Mouse (Mus musculus): ENCODE measurements around the gene Aipl1. TPM values are rescaled to one million over a fixed set of nuclear protein-coding genes. Genes with fewer than 3 reads are reported as not detected.

Aipl1 gene
- 0.08 and 0.11 TPM in 2 replicates for polyA plus RNA-seq (2012; rRNA removed)

GRCm38 (mm10) chr11:72037409-72037808, at the start of gene Aipl1:
Gene Aipl1 (minus strand): TSS chr11:72037509.
- H3K4me3 ChIP-seq (replicated peaks; ENCODE audit: extremely low read depth, low read depth, low read length), result no peak within 1 kb of the TSS

DNA sequence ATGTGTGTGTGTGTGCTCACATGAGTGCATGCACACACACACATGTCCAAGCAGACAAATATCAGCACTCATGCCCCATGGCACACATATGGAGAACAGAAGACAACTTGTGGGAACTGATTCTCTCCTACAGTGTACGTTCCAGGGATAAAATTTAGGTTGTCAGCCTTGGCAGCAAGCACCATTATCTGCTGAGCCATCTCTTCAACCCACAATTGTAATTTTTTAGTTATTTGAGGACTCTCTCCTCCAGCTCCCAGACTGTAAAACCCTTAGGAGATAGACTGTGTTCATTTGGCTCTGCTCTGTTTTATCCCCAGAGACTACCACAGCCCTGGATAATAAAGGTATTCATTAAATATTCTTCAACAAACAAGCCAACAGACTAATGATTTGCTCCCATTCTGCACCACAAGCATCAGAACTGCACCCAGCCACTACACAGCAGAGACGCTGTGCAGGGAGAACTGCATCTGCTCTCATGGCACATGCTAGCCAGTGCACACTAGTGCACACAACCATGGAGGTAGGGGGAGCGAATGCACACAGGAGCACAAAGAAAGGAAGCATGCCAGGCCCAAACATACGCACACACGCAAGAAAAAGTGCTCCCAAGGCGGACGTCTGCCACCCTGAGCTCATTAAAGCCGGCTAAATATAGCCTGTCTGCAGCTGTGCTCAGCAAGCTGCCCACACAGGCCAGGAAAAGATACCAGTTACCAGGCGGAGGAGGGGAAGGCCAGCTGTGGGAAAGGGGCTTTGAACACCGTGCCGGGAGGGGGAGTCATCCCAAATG, 49.1 kb upstream of the Aipl1 start:
- 33% methylated on average over 11 of the region's 11 CpGs for WGBS

More at GRCm38 (mm10) chr11:72037409-72037808, at the start of gene Aipl1:
- 63% methylated on average over 4 of the region's 4 CpGs for WGBS
- no peak for TF ChIP-seq CTCF (IDR thresholded peaks at IDR 0.05; ENCODE audit: insufficient read depth, low read length)
- TF ChIP-seq POLR2A (IDR thresholded peaks at IDR 0.05; ENCODE audit: borderline replicate concordance, extremely low read depth, low read depth, low read length), result no peak
- DNase-seq, result no peak
- no peaks in the 10 kb centered on the region; the same call in 1 of the 2 replicates for H3K4me1 ChIP-seq (ENCODE audit: control insufficient read depth, insufficient read depth, low read length)

DNA sequence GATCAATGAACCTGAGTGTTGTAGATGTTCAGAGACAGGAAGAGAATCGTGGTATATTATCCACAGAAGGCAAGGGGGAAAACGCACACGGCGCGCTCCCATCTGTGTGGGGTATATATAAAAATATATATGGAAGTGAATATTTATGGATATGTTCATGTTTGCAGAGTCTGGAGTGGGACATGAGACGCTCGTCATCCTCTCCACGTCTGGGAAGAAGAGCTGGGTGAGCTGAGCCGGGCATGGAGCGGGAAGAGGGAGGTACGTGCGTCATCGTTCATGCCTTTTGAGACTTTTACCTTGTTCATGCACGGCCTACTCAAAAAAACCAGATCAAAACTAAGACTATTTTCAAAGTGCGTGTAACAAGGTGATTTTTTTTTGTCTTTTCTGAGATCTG, 47.0 kb upstream of the Aipl1 start:
- no peak for DNase-seq
- WGBS, result 94% methylated on average over 15 of the region's 15 CpGs
- no peak for TF ChIP-seq CTCF (IDR thresholded peaks at IDR 0.05; ENCODE audit: insufficient read depth, low read length)
- TF ChIP-seq POLR2A (IDR thresholded peaks at IDR 0.05; ENCODE audit: borderline replicate concordance, extremely low read depth, low read depth, low read length), result no peak
- Histone ChIP-seq H3K4me3 (replicated peaks; ENCODE audit: extremely low read depth, low read depth, low read length) (no peak overlapping the region), H3K4me1 (ENCODE audit: control insufficient read depth, insufficient read depth, low read length) (0 out of 2 replicates have a peak, but pooled peaks cover 2% of the 10 kb centered on the region)

More for the DNA sequence above, 49.1 kb upstream of the Aipl1 start:
- 0 out of 2 replicates have a peak, but pooled peaks cover 2% of the 10 kb centered on the region for H3K4me1 ChIP-seq (ENCODE audit: control insufficient read depth, insufficient read depth, low read length)
- no peak for DNase-seq
- TF ChIP-seq POLR2A (IDR thresholded peaks at IDR 0.05; ENCODE audit: borderline replicate concordance, extremely low read depth, low read depth, low read length) (no peak), CTCF (IDR thresholded peaks at IDR 0.05; ENCODE audit: insufficient read depth, low read length) (no peak)
- H3K4me3 ChIP-seq (replicated peaks; ENCODE audit: extremely low read depth, low read depth, low read length), result no peak overlapping the region

GRCm38 (mm10) chr11:72082601-72083000, 45.3 kb upstream of the Aipl1 start:
- Histone ChIP-seq H3K4me3 (replicated peaks; ENCODE audit: extremely low read depth, low read depth, low read length) (no peak overlapping the region), H3K4me1 (ENCODE audit: control insufficient read depth, insufficient read depth, low read length) (0 out of 2 replicates have a peak, but pooled peaks cover 2% of the 10 kb centered on the region)
- WGBS, result 77% methylated on average over 4 of the region's 4 CpGs
- peak; percentile 24 for DNase-seq
- no peak for TF ChIP-seq POLR2A (IDR thresholded peaks at IDR 0.05; ENCODE audit: borderline replicate concordance, extremely low read depth, low read depth, low read length)
- TF ChIP-seq CTCF (IDR thresholded peaks at IDR 0.05; ENCODE audit: insufficient read depth, low read length), result no peak

GRCm38 (mm10) chr11:72080461-72080860, 43.2 kb upstream of the Aipl1 start:
- no peak for DNase-seq
- WGBS, result 89% methylated on average over 6 of the region's 6 CpGs
- Histone ChIP-seq H3K4me3 (replicated peaks; ENCODE audit: extremely low read depth, low read depth, low read length) (no peak overlapping the region), H3K4me1 (ENCODE audit: control insufficient read depth, insufficient read depth, low read length) (0 out of 2 replicates have a peak, but pooled peaks cover 2% of the 10 kb centered on the region)
- TF ChIP-seq CTCF (IDR thresholded peaks at IDR 0.05; ENCODE audit: insufficient read depth, low read length) (no peak), POLR2A (IDR thresholded peaks at IDR 0.05; ENCODE audit: borderline replicate concordance, extremely low read depth, low read depth, low read length) (no peak)

DNA sequence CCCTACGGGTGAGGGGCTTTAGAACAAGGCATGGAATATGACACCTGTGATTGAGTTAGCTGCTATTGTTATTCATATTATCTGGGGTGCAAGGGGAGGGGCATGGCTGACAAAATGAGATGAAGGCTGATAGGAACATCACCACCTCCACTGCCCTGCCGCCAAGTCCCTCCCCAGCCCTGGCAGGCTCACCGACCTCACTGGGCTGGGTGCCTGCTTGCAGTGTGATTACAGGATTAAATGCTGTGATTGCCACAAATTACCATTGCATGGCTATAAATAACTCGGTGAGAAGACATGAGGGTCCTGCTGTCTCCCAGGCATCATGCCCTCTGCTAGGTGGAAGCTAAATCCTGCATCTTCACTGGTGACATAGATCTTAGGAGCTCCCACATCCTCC, 41.3 kb upstream of the Aipl1 start:
- TF ChIP-seq POLR2A (IDR thresholded peaks at IDR 0.05; ENCODE audit: borderline replicate concordance, extremely low read depth, low read depth, low read length) (no peak), CTCF (IDR thresholded peaks at IDR 0.05; ENCODE audit: insufficient read depth, low read length) (no peak)
- WGBS, result 47% methylated on average over 4 of the region's 4 CpGs
- Histone ChIP-seq H3K4me1 (ENCODE audit: control insufficient read depth, insufficient read depth, low read length) (0 out of 2 replicates have a peak, but pooled peaks cover 2% of the 10 kb centered on the region), H3K4me3 (replicated peaks; ENCODE audit: extremely low read depth, low read depth, low read length) (no peak overlapping the region)
- no peak for DNase-seq

GRCm38 (mm10) chr11:72078056-72078455, 40.7 kb upstream of the Aipl1 start:
- no peak overlapping the region for H3K4me3 ChIP-seq (replicated peaks; ENCODE audit: extremely low read depth, low read depth, low read length)
- WGBS, result 32% methylated on average over 3 of the region's 3 CpGs
- DNase-seq, result no peak
- 0 out of 2 replicates have a peak, but pooled peaks cover 2% of the 10 kb centered on the region for H3K4me1 ChIP-seq (ENCODE audit: control insufficient read depth, insufficient read depth, low read length)
- TF ChIP-seq CTCF (IDR thresholded peaks at IDR 0.05; ENCODE audit: insufficient read depth, low read length) (no peak), POLR2A (IDR thresholded peaks at IDR 0.05; ENCODE audit: borderline replicate concordance, extremely low read depth, low read depth, low read length) (no peak)

GRCm38 (mm10) chr11:72074230-72074629, 36.9 kb upstream of the Aipl1 start:
- WGBS, result 70% methylated on average over 13 of the region's 13 CpGs
- no peak for DNase-seq
- TF ChIP-seq CTCF (IDR thresholded peaks at IDR 0.05; ENCODE audit: insufficient read depth, low read length) (no peak), POLR2A (IDR thresholded peaks at IDR 0.05; ENCODE audit: borderline replicate concordance, extremely low read depth, low read depth, low read length) (no peak)
- no peaks in the 10 kb centered on the region for H3K4me1 ChIP-seq (ENCODE audit: control insufficient read depth, insufficient read depth, low read length)
- H3K4me3 ChIP-seq (replicated peaks; ENCODE audit: extremely low read depth, low read depth, low read length), result no peak overlapping the region

- no peak for DNase-seq
- Histone ChIP-seq H3K4me1 (ENCODE audit: control insufficient read depth, insufficient read depth, low read length) (no peaks in the 10 kb centered on the region), H3K4me3 (replicated peaks; ENCODE audit: extremely low read depth, low read depth, low read length) (no peak overlapping the region)
- no peak for TF ChIP-seq CTCF (IDR thresholded peaks at IDR 0.05; ENCODE audit: insufficient read depth, low read length)
- no peak for TF ChIP-seq POLR2A (IDR thresholded peaks at IDR 0.05; ENCODE audit: borderline replicate concordance, extremely low read depth, low read depth, low read length)
- WGBS, result 56% methylated on average over 6 of the region's 6 CpGs
Observed at GRCm38 (mm10) chr11:72072331-72072905, 35.1 kb upstream of the Aipl1 start.

All from lung, adult 2 months (tissue).